Mouse (Mus musculus) inflammation-experienced regulatory T-cells, adult 6 months (primary cell): Measurements from ENCODE around the gene Hils1. TPM values are rescaled to one million over a fixed set of nuclear protein-coding genes. Genes with fewer than 3 reads are reported as not detected.
A peak's percentile ranks its signal among the peaks of the same experiment; 100 is the strongest.
"Not testable (repeated sequence)": the region's sequence is repeated elsewhere in the genome, so short reads cannot be mapped to it uniquely, and the experiment has no call there.

Experiments
- ATAC-seq: one replicate; pipeline ENCODE4 v1.8.0; 2017
- polyA plus RNA-seq, 3 experiments: library from polyadenylated mRNA; unstranded; fragments of 100-300 nt; shearing (Covaris generic); gene quantifications; one replicate each; pipeline ENCODE4 v1.2.1; 2017

The Hils1 gene
- polyA plus RNA-seq, 3 experiments from 2014 or later: not detected

- peak; percentile 66 for ATAC-seq
Measured at GRCm38 (mm10) chr11:95006525-95007219, 39.3 kb downstream of the Hils1 start.

- no peak for ATAC-seq
Measured at GRCm38 (mm10) chr11:95007418-95007817, 40.0 kb downstream of the Hils1 start.

- ATAC-seq: peak; percentile 20
Measured at GRCm38 (mm10) chr11:95008661-95009628, 41.6 kb downstream of the Hils1 start.

GRCm38 (mm10) chr11:95009629-95010014 is 42.2 kb downstream of the Hils1 start, which contains the start of gene Samd14:
Gene Samd14 (plus strand): TSS chr11:95009879.
- peak; percentile 22 for ATAC-seq

- ATAC-seq: no peak
Measured at GRCm38 (mm10) chr11:95010141-95010739, 42.8 kb downstream of the Hils1 start.

GRCm38 (mm10) chr11:95010841-95011403 is 43.5 kb downstream of the Hils1 start:
- not testable (repeated sequence) for ATAC-seq

- no peak for ATAC-seq
Measured at GRCm38 (mm10) chr11:95011416-95011815, 44.0 kb downstream of the Hils1 start.

GRCm38 (mm10) chr11:95012075-95012474 is 44.7 kb downstream of the Hils1 start:
- ATAC-seq: no peak

GRCm38 (mm10) chr11:95012487-95012886 is 45.1 kb downstream of the Hils1 start:
- no peak for ATAC-seq

- ATAC-seq: no peak
Measured at GRCm38 (mm10) chr11:95015484-95015883, 48.1 kb downstream of the Hils1 start.

Other genes with a start within 250 kb of the Hils1 start
- under 1 TPM in 1 of 3 experiments, not detected in 2; 0.42 TPM for gene Cdc34b, start 225.8 kb upstream of the Hils1 start, polyA plus RNA-seq
- not detected for gene Tmem92, start 184.9 kb upstream of the Hils1 start, polyA plus RNA-seq
- under 1 TPM; 0.13 to 0.62 (median 0.15) TPM for gene Col1a1, start 31.4 kb upstream of the Hils1 start, polyA plus RNA-seq
- gene Sgca, start 8.7 kb downstream of the Hils1 start, polyA plus RNA-seq: not detected
- 10 to 100 TPM; 19.1 to 24.8 (median 24.8) TPM for gene Ppp1r9b, start 23.4 kb downstream of the Hils1 start, polyA plus RNA-seq
- under 1 TPM; 0.18 to 0.61 (median 0.46) TPM for gene Samd14, start 42.3 kb downstream of the Hils1 start, polyA plus RNA-seq
- gene Pdk2, start 73.8 kb downstream of the Hils1 start, polyA plus RNA-seq: 1 to 10 TPM; 2.4 to 9.2 (median 8.2) TPM
- 1 to 10 TPM in 2 of 3 experiments, under 1 TPM in 1; 0.93 to 2.2 (median 1.0) TPM for gene Itga3, start 109.2 kb downstream of the Hils1 start, polyA plus RNA-seq
- not detected for gene Dlx3, start 152.5 kb downstream of the Hils1 start, polyA plus RNA-seq
- not detected for gene Dlx4, start 178.7 kb downstream of the Hils1 start, polyA plus RNA-seq